Mouse (Mus musculus) stomach, postnatal 0 days (tissue): ENCODE results near the gene Trak2.
A peak's percentile ranks its signal among the peaks of the same experiment; 100 is the strongest.

Source experiments
- CTCF ChIP-seq: IDR thresholded peaks from 2 replicates; pipeline ENCODE4 v1.5.1; 2016; ENCODE audit warnings: antibody characterized with exemption, low read depth, mild to moderate bottlenecking, moderate library complexity
- EP300 ChIP-seq: optimal IDR thresholded peaks from 2 replicates; pipeline ENCODE3; 2016; ENCODE audit warnings: antibody characterized with exemption

GRCm38 (mm10) chr1:58889826-58890546 is 83.2 kb downstream of the Trak2 start:
- TF ChIP-seq EP300 = peak; percentile 35
- TF ChIP-seq CTCF = no peak
